8 mouse cellular contexts compared by ENCODE assay signal in the genomic region with DNA sequence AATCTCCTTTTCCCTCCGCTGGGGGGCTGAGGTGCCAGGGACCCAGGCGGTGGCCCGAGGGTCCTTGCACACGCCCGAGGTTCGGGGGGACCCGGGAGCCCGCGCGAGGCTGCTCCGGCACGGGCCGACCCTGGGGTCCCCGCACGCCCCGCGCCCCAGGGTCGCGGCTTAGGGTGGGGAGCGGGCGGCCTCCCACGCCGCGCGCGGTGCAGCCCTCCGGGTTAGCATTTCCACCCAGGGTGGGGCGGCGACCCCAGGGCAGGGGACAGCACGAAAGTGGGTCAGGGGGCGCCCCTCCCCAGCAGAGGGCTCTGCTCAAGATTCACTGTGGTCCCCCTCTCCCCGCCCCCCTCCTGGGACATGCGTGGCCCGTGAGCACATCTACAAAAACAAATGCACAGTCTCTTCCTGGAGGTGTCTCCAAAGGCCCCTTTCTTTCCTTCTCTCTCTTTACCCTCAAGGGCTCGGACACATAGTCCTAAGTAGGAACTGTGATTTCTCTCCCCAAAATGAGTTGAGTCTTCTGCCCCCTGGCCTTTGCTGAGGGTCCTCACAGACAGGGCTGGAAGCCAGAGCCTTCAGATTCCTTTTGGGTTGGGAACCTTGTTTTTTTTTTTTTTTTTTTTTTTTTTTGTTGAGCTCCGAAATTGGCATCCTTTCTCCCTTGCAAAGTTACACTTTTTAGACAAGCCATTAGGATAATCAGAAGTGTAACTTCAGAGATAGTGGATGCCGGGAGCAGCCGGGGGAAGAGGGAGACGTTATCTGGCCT. TPM values are rescaled to one million over a fixed set of nuclear protein-coding genes. Genes with fewer than 3 reads are reported as not detected.
DNase-seq lines count a peak whose midpoint lies in the region; ATAC-seq and TF ChIP-seq lines count a peak whose summit lies in the region.

No protein-coding gene starts in this region.

- H3K4me1 ChIP-seq in heart, postnatal 0 days (ENCODE audit: control insufficient read depth, insufficient read depth): peaks cover 16% of the 10 kb centered on the region; the same call in 1 of the 2 replicates
- H3K4me1 ChIP-seq in limb, embryonic 11.5 days (ENCODE audit: control insufficient read depth, insufficient read depth, low read length): 0 out of 2 replicates have a peak, but pooled peaks cover 2% of the 10 kb centered on the region
- H3K4me1 ChIP-seq in midbrain, embryonic 16.5 days (ENCODE audit: control insufficient read depth, insufficient read depth, low read length): peaks cover 11% of the 10 kb centered on the region

- H3K4me2 ChIP-seq in heart, postnatal 0 days (ENCODE audit: low read depth, low read length): peak overlapping the region; percentile 100
- H3K4me2 ChIP-seq in limb, embryonic 11.5 days (ENCODE audit: low read depth, severe bottlenecking): peak overlapping the region; percentile 92
- H3K4me2 ChIP-seq in midbrain, embryonic 16.5 days (ENCODE audit: low read length): peak overlapping the region; percentile 100

- no peaks in the 10 kb centered on the region for H3K9me3 ChIP-seq in heart, postnatal 0 days (replicated peaks; ENCODE audit: control insufficient read depth, low read length)
- H3K9me3 ChIP-seq in limb, embryonic 11.5 days (ENCODE audit: control insufficient read depth, low read length): no peaks in the 10 kb centered on the region
- no peaks in the 10 kb centered on the region for H3K9me3 ChIP-seq in midbrain, embryonic 16.5 days (replicated peaks; ENCODE audit: control insufficient read depth, low read length, poor library complexity, severe bottlenecking)

- H3K4me3 ChIP-seq in heart, postnatal 0 days (ENCODE audit: low read depth, low read length): peak overlapping the region; percentile 97
- peak overlapping the region; percentile 86 for H3K4me3 ChIP-seq in limb, embryonic 11.5 days (ENCODE audit: low read depth, low read length)
- H3K4me3 ChIP-seq in midbrain, embryonic 16.5 days (ENCODE audit: low read depth, low read length): peak overlapping the region; percentile 94

- H3K36me3 ChIP-seq in heart, postnatal 0 days (replicated peaks; ENCODE audit: control insufficient read depth, insufficient read depth, low read length): 0 out of 2 replicates have a peak, but pooled peaks cover 10% of the 10 kb centered on the region
- no peaks in the 10 kb centered on the region; the same call in 1 of the 2 replicates for H3K36me3 ChIP-seq in limb, embryonic 11.5 days (ENCODE audit: control insufficient read depth, insufficient read depth, low read length)
- H3K36me3 ChIP-seq in midbrain, embryonic 16.5 days (ENCODE audit: control insufficient read depth, insufficient read depth, low read length): no peaks in the 10 kb centered on the region

- ATAC-seq in heart, postnatal 0 days (ENCODE audit: insufficient read depth, low read depth): peak; percentile 32
- ATAC-seq in limb, embryonic 11.5 days (ENCODE audit: insufficient number of reproducible peaks, low FRiP score, low TSS enrichment, low read depth): 0 out of 2 replicates have a peak, but pooled peaks have one; percentile 36
- peak; percentile 61; the same call in 1 of the 2 replicates for ATAC-seq in midbrain, embryonic 16.5 days

- no peaks in the 10 kb centered on the region for H3K27me3 ChIP-seq in heart, postnatal 0 days (ENCODE audit: control insufficient read depth, insufficient read depth, low read length)
- no peaks in the 10 kb centered on the region for H3K27me3 ChIP-seq in limb, embryonic 11.5 days (ENCODE audit: control insufficient read depth, insufficient read depth, low read length)
- no peaks in the 10 kb centered on the region; the same call in 1 of the 2 replicates for H3K27me3 ChIP-seq in midbrain, embryonic 16.5 days (ENCODE audit: control insufficient read depth, insufficient read depth, low read depth, low read length)

- no peak for TF ChIP-seq CTCF in heart, postnatal 0 days (IDR thresholded peaks at IDR 0.05; ENCODE audit: low read depth)

- peak overlapping the region; percentile 87 for H3K27ac ChIP-seq in heart, postnatal 0 days (ENCODE audit: low read depth)
- peak overlapping the region; percentile 40; the same call in 1 of the 2 replicates for H3K27ac ChIP-seq in limb, embryonic 11.5 days (replicated peaks; ENCODE audit: low read depth, low read length)
- H3K27ac ChIP-seq in midbrain, embryonic 16.5 days (ENCODE audit: low read length): peak overlapping the region; percentile 83

- DNase-seq in adrenal gland, postnatal 10 days: peak; percentile 40
- no peak for DNase-seq in adrenal gland, postnatal 4 days (ENCODE audit: low spot score in 2 of 2)
- DNase-seq in 3T3-L1 (ENCODE audit: low read depth, low spot score): peak; percentile 30
- DNase-seq in cerebellum, postnatal 14 days: peak; percentile 33 to 56
- no peak for DNase-seq in heart, postnatal 0 days (ENCODE audit: low spot score)
- peak; percentile 31 for DNase-seq in limb, embryonic 11.5 days (ENCODE audit: low spot score)
- DNase-seq in thymus, postnatal 25 days: peak; percentile 59

- TF ChIP-seq EP300 in heart, postnatal 0 days (IDR thresholded peaks at IDR 0.05; ENCODE audit: low read depth): no peak

- WGBS in heart, postnatal 0 days: 4% methylated on average over 25 of the region's 39 CpGs
- WGBS in limb, embryonic 11.5 days: 12% methylated on average over 27 of the region's 39 CpGs
- WGBS in midbrain, embryonic 16.5 days: 9% methylated on average over 23 of the region's 39 CpGs

- peak overlapping the region; percentile 98 for H3K9ac ChIP-seq in heart, postnatal 0 days (replicated peaks; ENCODE audit: low read depth, low read length)
- H3K9ac ChIP-seq in limb, embryonic 11.5 days (ENCODE audit: low read length): peak overlapping the region; percentile 87
- H3K9ac ChIP-seq in midbrain, embryonic 16.5 days (ENCODE audit: low read depth, low read length): peak overlapping the region; percentile 94

RNA-seq across cellular contexts. Expression of gene Helz, which starts 0.7 kb away (rescaled TPM):
- total RNA-seq in adrenal gland, postnatal 10 days (2021): 10 to 100 TPM; 25.0 to 33.7 TPM
- total RNA-seq in adrenal gland, postnatal 4 days (2021): 10 to 100 TPM; 35.5 to 37.1 TPM
- 8.0 and 10.8 TPM in 2 replicates for total RNA-seq in heart, postnatal 0 days (2014; rRNA removed; ENCODE audit: low replicate concordance)
- polyA plus RNA-seq in heart, postnatal 0 days (2015; fragmentation: Nextera tagmentation; extraction: Ambion mirVana): 7.3 and 8.1 TPM in 2 replicates
- 23.4 and 24.7 TPM in 2 replicates for polyA plus RNA-seq in limb, embryonic 11.5 days (2014; fragmentation: Nextera tagmentation; extraction: Ambion mirVana)
- polyA plus RNA-seq in midbrain, embryonic 16.5 days (2015; fragmentation: Nextera tagmentation; extraction: Ambion mirVana): 16.6 and 18.3 TPM in 2 replicates

Comparison
In these comparisons a context has a peak if more than half of its experiments do, and no peak if none do; other contexts are left out.
1. DNase-seq: peak in adrenal gland, postnatal 10 days (single experiment), 3T3-L1 (single experiment), cerebellum, postnatal 14 days (2 of 2), limb, embryonic 11.5 days (single experiment) and thymus, postnatal 25 days (single experiment); none in adrenal gland, postnatal 4 days (0 of 2) and heart, postnatal 0 days (single experiment).
2. Peak in every context shown above with its lines, with median percentiles within 50 percentile points of each other: ATAC-seq, H3K27ac ChIP-seq, H3K4me2 ChIP-seq, H3K4me3 ChIP-seq and H3K9ac ChIP-seq.